Mouse (Mus musculus) olfactory bulb, adult 2 months (tissue): ENCODE data around the gene Dnmt3c.

ENCODE experiments used
- CTCF ChIP-seq: fragments of 200-500 bp; IDR thresholded peaks from 2 replicates; pipeline ENCODE4 v1.5.1; 2012; ENCODE audit warnings: low read depth, mild to moderate bottlenecking, low read length, moderate library complexity; ENCODE audit not compliant: insufficient read depth
- POLR2A ChIP-seq: fragments of 200-500 bp; IDR thresholded peaks from 2 replicates; pipeline ENCODE4 v1.6.1; 2012; ENCODE audit warnings: mild to moderate bottlenecking, low read depth, low read length, moderate library complexity; ENCODE audit not compliant: insufficient read depth

DNA sequence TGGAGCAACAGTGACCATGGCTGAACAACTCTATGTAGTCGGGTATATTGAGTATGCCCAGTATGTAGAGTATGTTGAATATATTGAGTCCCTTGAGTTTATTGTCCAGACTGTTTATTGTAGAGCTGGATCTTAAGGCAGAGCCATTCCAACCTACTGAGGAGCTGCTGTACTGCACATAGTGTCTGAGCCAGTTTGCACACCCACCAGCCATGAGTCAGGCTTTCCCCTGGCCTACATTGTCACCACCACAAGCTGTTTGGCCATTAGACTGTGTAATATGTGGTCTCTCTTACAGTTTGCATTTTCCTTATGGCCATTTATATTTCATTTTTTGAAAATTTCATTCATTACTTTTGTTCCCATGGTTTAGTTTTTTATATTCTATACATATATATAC is 16.5 kb upstream of the Dnmt3c start:
- TF ChIP-seq CTCF = no peak
- no peak for TF ChIP-seq POLR2A
